Mouse (Mus musculus): ENCODE measurements around the gene Iqschfp.

- TF ChIP-seq CTCF (IDR thresholded peaks at IDR 0.05; ENCODE audit: control insufficient read depth, insufficient read depth, low read length) (no peak), POLR2A (IDR thresholded peaks at IDR 0.05; ENCODE audit: borderline replicate concordance, control insufficient read depth, low read depth, low read length) (no peak)
These were observed 736 bp downstream of the Iqschfp start for GRCm38 (mm10) chr3:67892768-67893167.
